Mouse (Mus musculus) heart, adult 18-20 months (tissue): ENCODE measurements around the gene Klra2. TPM values are rescaled to one million over a fixed set of nuclear protein-coding genes. Genes with fewer than 3 reads are reported as not detected.
"Not testable (repeated sequence)": the region's sequence is repeated elsewhere in the genome, so short reads cannot be mapped to it uniquely, and the experiment has no call there.

Experiments
- DNase-seq, 2 experiments: peaks; one replicate each; pipeline ENCODE4 v3.0.0; 2021 to 2022; ENCODE audit warnings: mixed read lengths in 1 of 2
- long read RNA-seq, 2 experiments: library from polyadenylated mRNA; stranded (forward); transcript quantifications; one replicate each; pipeline ENCODE4 v2.0.0; 2021
- total RNA-seq, 2 experiments: library from RNA; stranded (reverse); gene quantifications; 2 replicates each; pipeline ENCODE4 v1.2.3; 2021

Gene Klra2
- under 1 TPM in 1 of 2 experiments, not detected in 1; 0.62 TPM for total RNA-seq
- long read RNA-seq, experiment 1: 0 reads
- long read RNA-seq, experiment 2: 0 reads

DNA sequence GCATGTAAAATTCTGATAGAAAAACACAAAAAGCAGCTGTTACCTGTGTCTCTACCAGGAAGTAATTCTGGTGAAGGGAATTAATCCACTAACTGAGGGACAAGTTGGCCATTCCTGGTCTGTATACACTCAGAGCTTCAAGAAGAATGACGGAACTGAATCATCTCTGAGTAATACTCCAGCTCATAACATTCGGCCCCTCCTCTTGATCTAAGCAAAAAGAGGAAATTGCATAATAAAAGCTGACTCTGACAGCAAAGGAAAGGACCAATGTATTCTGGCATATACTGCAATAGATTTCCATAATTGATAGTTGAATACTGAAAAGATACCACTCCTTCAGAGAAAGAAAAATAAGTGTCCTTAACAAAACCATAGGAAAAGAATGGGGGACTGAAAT is at the start of gene Klra2:
Gene Klra2, minus strand, starts transcription at position 157 of the 400 bp plus-strand sequence.
- no peak for DNase-seq

DNA sequence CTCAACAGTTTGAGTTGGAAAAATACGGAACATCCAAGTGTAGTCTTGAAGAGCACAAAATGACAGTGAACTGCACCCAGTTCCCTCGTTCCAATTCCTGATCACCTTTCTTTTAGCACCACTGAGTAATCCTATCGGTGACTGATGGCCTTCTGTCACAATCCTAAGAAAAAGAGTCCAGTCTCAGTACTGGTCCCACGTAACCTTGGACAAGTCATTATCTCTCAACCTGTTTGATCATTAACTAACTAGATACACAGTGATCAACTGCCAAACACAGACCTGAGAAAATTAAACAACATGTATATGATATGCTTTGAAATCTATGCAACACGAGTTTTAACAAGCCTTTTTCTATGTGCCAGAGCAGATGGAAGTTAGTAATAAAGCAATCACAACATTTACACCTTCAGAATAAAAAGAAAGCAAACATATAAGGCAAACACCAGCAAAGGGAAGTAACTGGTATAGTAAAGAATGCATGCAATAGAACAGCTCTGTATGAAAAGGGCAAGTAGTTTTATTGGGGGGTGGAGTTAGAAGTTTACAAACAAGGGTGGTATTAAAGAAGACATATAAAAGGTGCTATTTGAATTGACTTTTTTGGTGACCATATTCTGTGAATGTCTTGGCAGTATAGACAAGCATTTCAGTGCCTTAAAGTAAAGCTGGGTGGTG is 47.4 kb upstream of the Klra2 start:
- no peak for DNase-seq

DNA sequence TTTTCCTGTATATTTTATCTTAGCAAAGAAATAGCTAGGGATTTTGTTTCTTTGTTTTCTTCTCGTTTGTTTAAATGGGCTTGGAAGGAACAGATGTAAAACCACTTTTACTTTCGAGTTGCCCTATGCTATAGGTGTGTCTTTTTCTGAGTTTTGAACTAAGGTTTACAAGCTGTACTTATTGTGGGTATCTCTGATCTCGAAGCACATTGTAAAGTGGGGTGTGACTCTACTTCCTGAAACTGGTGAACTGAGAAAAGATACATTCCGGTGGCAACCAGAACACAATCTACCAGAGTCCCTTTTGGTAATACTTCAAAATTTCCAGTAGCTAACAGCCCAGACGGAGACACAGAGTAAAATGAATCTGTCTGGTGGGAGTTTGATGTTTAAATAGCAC is 46.8 kb upstream of the Klra2 start:
- DNase-seq: no peak

DNA sequence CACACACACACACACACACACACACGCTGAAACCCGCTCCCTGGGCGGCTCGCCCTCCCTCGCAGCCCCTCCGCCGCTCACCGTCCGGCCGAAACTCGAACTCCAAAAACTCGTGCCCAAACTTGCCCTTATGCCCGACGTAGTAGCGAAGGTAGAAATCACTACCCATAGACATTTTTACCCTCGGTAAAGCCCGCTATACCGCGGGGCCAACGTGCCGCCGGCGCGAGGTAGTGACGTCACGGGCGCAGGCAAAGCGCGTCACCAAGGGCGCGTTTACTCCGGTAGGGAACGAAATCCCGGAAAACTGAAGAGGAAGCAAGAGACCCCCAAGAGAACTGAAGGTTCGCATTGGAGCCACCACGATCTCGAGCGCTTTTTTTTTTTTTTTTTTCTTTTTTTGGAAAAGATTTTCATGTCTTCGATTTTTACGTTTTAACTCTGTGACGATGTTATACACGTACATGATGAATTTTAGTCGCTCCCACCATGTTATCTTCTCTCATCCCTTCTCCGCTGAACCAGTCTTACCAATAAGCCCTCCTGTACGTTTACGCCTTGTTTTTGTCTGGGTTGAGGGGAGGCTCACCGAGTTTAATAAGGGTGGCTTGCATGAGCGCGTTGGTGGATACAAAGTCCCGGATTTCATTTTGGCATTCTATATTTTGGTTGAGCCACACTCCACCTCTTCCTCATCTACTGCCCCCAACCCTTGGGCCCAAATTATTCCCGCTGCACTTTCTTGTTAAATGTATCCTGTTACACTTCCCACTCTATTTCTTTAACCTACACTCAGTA is 46.0 kb upstream of the Klra2 start, which contains the start of gene Magohb:
Gene Magohb, minus strand, starts transcription at position 254 of the 798 bp plus-strand sequence.
- peak; percentile 84 to 94 for DNase-seq

DNA sequence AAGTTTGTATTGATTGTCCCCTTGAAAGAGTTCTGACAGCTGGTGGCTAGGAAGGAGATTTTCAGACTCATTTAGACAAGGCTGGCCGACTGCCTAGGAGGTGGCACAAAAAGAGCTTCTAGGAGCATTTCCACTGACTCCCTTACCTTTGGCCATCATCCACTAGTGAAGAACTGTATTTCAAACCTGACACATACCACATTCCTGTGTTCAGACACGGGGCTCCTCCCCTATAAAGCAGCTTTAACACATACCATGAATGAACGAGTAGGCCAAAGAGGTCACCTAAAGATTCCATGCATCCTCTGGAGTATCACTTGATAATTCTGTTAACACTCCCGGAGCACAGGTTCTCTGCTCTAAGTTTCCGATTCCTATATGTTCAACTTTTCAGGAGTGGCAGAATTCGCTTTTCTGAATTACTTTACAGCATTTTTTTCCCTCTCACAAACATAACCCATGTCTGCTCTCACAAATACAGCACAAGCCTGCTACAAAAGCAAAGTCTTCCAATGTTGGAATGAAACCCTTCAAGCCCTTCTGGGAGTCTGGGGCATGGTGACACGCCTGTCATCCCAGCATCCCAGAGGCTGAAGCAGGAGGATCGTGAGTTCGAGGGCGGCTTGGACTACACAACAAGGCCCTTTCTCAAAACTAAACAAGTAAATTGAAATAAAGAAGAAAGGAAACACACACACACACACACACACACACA is 45.3 kb upstream of the Klra2 start:
- peak; percentile 9 to 13 for DNase-seq

DNA sequence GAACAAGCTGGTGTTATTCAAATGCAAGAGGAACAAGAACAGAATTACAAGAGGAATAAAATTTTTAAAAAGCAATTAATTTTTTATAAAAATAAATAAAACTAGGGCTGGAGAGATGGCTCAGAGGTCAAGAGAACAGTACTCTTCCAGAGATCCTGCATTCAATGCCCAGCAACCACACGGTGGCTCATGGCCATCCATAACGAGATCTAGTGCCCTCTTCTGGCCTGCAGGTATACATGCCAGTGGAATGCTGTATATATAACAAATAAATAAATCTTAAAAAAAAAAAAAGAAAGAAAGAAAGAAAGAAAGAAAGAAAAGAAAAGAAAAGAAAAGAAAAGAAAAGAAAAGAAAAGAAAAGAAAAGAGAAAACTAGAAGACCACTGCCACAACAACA is 43.3 kb upstream of the Klra2 start:
- peak; percentile 20 to 31 for DNase-seq

DNA sequence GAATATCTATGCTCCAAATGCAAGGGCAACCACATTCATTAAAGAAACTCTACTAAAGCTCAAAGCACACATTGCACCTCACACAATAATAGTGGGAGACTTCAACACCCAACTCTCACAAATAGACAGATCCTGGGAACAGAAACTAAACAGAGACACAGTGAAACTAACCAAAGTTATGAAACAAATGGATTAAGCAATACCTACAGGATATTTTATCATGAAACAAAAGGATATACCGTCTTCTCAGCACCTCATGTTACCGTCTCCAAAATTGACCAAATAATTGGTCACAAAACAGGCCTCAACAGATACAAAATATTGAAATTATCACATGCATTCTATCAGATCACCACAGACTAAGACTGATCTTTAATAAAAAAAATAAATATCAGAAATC is 31.0 kb upstream of the Klra2 start:
- not testable (repeated sequence) for DNase-seq

DNA sequence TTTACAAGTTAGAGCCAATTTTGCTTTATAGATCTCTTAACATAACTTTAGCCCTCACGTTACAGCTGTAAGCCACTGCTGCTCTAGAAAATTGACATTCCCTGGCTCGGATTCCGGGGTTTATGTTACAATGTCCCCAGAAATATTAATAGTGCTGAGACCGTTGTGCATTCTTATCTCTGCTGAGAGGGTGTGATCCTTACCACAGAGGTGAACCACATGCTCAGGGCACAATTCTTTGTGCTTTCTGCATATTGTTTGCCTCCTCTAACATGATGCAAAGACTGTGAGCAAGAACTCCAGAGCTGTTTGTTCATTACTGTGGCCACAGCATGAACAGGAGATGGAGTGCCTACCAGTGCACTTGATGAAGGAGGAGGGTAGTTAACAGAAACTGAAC is 29.5 kb upstream of the Klra2 start:
- no peak for DNase-seq

DNA sequence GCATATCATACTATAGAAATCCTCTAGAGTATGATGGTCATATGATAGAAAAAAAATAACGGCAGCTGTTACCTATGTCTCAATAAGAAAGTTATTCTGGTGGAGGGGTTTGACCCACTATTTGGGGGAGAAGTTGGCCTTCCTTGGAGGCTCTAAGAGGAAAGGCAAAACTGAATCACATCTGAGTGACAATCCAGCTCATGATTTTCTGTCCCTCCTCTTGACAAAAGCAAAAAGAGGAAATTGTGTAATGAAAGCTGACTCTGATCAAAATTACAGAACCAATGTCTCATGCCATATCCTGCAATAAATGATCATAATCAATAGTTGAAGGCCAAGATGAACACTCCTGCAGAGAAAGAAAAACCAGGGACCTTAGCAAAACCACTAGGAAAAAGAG is 25.1 kb upstream of the Klra2 start:
- no peak for DNase-seq

DNA sequence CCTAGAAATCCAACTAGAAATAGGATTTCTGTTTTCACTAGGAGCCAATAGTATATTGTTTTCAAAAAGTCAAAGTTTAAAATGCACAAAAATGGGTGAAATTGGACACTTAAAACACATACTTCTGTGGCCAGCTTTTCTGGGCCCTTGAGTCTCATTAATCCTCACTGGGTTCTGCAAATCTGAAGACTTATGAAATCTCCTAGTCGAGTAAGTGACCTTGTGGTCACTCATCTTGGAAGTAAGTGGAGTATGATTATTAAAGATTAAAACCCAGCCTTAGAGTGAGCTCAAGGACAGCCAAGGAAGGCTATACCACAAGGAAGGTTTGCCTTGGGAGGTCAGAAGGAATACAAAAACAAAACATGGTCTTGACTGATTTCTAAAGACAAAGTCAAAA is 23.1 kb upstream of the Klra2 start:
- DNase-seq: no peak

DNA sequence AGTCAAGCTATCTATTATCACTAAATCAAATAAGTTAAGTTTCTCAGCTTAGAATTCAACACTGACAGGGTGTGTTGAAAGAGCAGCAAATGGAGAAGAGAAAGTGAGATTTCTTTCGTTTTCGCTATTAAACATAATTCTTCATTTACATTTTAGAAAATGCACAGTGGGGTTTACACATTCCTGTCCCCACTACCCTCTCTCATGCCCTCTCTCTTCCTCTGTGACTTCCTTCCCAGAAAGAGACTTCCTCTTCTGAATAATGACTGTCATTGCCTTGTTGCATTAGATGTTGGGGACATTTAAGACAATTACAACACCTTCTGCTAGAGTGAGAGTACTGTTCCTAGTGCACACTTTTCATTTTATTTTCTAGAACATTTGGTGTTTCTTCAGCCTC is 22.4 kb upstream of the Klra2 start:
- DNase-seq: no peak

DNA sequence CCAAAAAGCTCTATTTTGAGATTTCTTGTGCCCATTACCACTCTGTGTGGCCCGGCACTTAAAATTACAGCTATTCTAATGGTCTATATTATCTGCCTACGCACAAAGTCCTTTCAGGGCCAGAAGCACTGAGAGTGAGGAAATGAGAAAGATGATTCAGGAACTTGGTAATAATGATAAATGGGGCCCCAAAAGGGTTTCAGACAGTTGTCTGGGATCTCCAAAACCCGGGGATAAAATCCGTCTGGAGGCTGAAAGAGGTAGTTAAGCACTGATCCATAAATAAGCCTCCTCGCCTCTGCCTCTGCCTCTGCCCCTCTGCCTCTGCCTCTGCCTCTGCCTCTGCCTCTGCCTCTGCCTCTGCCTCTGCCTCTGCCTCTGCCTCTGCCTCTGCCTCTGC is 17.0 kb upstream of the Klra2 start:
- DNase-seq: no peak

DNA sequence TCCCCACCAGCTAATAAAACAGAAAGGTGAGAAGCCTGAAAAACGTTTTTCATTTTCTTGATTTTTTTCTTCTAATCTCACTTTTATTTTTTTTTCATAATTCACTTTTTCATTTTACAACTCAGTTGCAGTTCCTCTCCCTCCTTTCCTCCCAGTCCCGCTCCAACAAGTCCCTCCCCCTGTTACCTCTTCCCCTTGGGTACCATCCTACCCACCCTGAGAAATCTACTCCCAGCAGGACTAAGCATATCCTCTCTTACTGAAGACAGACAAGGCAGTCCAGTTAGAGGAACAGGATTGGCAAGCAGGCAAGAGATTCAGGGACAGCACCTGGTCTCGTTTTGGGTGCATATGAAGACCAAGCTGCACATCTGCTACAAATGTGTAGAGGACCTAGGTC is 15.6 kb upstream of the Klra2 start:
- no peak for DNase-seq

DNA sequence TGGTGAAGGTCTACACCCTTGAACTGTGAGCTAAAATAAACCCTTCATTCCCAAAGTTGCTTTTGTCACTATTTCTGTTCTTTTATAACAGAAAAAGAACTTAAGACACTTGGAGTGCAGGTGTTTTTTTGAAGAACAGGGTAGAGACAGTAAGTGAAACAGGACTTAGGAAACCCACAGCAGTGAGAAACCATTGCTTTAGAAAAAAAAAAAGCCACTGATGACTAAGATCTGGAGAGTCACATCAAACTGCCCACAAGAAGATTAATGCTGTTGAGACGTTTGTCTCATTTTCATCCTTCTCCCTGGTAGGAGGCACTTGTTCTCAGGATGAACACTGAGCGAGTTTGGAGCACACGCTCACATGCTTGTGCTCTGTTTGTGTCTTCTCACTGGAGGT is 14.8 kb upstream of the Klra2 start:
- no peak for DNase-seq

DNA sequence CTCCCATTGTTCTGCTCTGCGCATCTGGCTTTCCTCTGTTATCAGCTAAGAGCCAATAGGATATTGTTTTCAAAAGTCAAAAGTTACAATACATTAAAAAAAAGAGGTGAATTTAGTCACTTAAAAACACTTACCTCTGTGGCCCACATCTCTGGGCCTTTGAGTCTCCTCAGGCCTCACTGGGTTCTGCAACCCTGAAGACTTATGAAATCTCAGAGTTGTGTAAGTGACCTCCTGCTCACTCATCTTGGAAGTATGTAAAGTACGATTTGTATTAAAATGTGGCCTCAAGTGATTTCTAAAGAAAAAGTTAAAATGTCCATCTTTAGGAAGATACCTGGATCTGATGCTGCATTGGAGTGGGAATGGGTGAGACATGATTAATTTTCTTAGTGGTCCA is 2.1 kb downstream of the Klra2 start:
- DNase-seq: no peak

Other genes starting within 250 kb of the Klra2 start
- 1 to 10 TPM; 7.7 to 8.9 TPM for gene Magohb, start 45.9 kb upstream of the Klra2 start, total RNA-seq
- under 1 TPM; 0.30 to 0.41 TPM for gene Styk1, start 106.2 kb upstream of the Klra2 start, total RNA-seq
- gene Ybx3, start 141.1 kb upstream of the Klra2 start, total RNA-seq: 100 to 1,000 TPM; 209 to 231 TPM
- gene 5430401F13Rik, start 239.0 kb upstream of the Klra2 start, total RNA-seq: not detected
- gene Gm6619, start 239.0 kb upstream of the Klra2 start, total RNA-seq: not detected